ENCODE assay signal across 8 mouse cellular contexts in the genomic region with DNA sequence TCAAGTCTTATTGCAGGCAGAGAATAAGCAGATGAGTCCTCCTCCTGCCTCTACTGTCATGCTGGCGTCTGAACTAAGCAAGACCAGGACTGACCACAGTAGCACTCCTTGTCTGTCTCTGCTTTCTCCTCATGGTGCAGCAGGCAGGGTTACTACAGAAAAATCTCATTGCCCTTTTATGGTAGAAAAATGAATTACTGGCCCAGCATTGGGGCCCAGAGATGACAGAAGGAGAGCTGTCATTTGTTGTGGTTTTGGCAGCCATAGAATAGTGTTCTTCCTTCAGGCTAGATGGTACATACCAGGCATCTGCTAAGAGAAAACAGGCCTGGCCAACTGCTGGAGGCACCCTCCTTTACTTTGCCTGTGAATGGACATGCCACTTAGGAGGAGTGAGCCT. TPM values are rescaled to one million over a fixed set of nuclear protein-coding genes. Genes with fewer than 3 reads are reported as not detected.
A peak's percentile ranks its signal among the peaks of the same experiment; 100 is the strongest.
DNase-seq lines count a peak whose midpoint lies in the region; ATAC-seq lines count a peak whose summit lies in the region.
"Had no signal": no experiment of that assay in that cellular context is flagged by ENCODE, and none has a peak within 500 bp of the region (broad histone marks: within the 10 kb centered on the region; RNA-seq: fewer than 3 reads in every experiment).

No protein-coding gene starts in this region.

- H3K4me3 ChIP-seq in heart, embryonic 14.5 days (ENCODE audit: control insufficient read depth in 1 of 2, insufficient read depth in 1 of 2, low read depth in 1 of 2, low read length in 2 of 2), result no peak overlapping the region
- no peak overlapping the region for H3K4me3 ChIP-seq in midbrain, embryonic 15.5 days
- H3K4me3 ChIP-seq in midbrain, embryonic 14.5 days (replicated peaks; ENCODE audit: low read depth, low read length), result no peak overlapping the region
- H3K4me3 ChIP-seq in intestine, embryonic 16.5 days (ENCODE audit: low read length), result no peak overlapping the region

- peak overlapping the region; percentile 31; the same call in 1 of the 2 replicates for H3K9ac ChIP-seq in heart, embryonic 14.5 days (ENCODE audit: low read length)
- H3K9ac ChIP-seq in midbrain, embryonic 15.5 days, result no peak overlapping the region
- H3K9ac ChIP-seq in midbrain, embryonic 14.5 days (replicated peaks; ENCODE audit: low read length), result no peak overlapping the region
- H3K9ac ChIP-seq in intestine, embryonic 16.5 days (ENCODE audit: low read depth, low read length), result peak overlapping the region; percentile 21; the same call in 1 of the 2 replicates

- H3K4me2 ChIP-seq in heart, embryonic 14.5 days (ENCODE audit: low read length), result no peak overlapping the region
- no peak overlapping the region for H3K4me2 ChIP-seq in midbrain, embryonic 15.5 days
- no peak overlapping the region for H3K4me2 ChIP-seq in midbrain, embryonic 14.5 days (ENCODE audit: low read length)
- H3K4me2 ChIP-seq in intestine, embryonic 16.5 days (ENCODE audit: low read depth, low read length), result no peak overlapping the region

- peak overlapping the region; percentile 13 to 67 for H3K27ac ChIP-seq in heart, embryonic 14.5 days (replicated peaks in 1 of 2; ENCODE audit: control insufficient read depth in 1 of 2, insufficient read depth in 1 of 2, low read depth in 2 of 2, low read length in 2 of 2)
- H3K27ac ChIP-seq in midbrain, embryonic 15.5 days, result 0 out of 2 replicates have a peak overlapping the region, but pooled peaks have one; percentile 3
- H3K27ac ChIP-seq in midbrain, embryonic 14.5 days (replicated peaks; ENCODE audit: low read depth, low read length), result no peak overlapping the region
- peak overlapping the region; percentile 82 for H3K27ac ChIP-seq in intestine, embryonic 16.5 days (ENCODE audit: low read length)

- peaks cover 29 to 88% of the 10 kb centered on the region in 2 experiments for H3K4me1 ChIP-seq in heart, embryonic 14.5 days (ENCODE audit: control insufficient read depth in 2 of 2, insufficient read depth in 2 of 2, low read length in 2 of 2)
- H3K4me1 ChIP-seq in midbrain, embryonic 15.5 days, result peaks cover 35% of the 10 kb centered on the region
- peaks cover 12% of the 10 kb centered on the region; the same call in 1 of the 2 replicates for H3K4me1 ChIP-seq in midbrain, embryonic 14.5 days (ENCODE audit: control insufficient read depth, insufficient read depth, low read length)
- H3K4me1 ChIP-seq in intestine, embryonic 16.5 days (ENCODE audit: control insufficient read depth, insufficient read depth, low read length), result peaks cover 27% of the 10 kb centered on the region; the same call in 1 of the 2 replicates

- no peak for ATAC-seq in heart, embryonic 14.5 days (ENCODE audit: insufficient number of reproducible peaks, insufficient read depth, low FRiP score, low read depth)
- ATAC-seq in midbrain, embryonic 15.5 days (replicated peaks), result no peak
- no peak for ATAC-seq in midbrain, embryonic 14.5 days (ENCODE audit: low FRiP score, low TSS enrichment)
- ATAC-seq in intestine, embryonic 16.5 days, result no peak
- ATAC-seq: inflammation-experienced regulatory T-cells, adult 6 months had no signal

- H3K27me3 ChIP-seq in heart, embryonic 14.5 days (ENCODE audit: control insufficient read depth, insufficient read depth, low read length), result no peaks in the 10 kb centered on the region
- no peaks in the 10 kb centered on the region for H3K27me3 ChIP-seq in midbrain, embryonic 15.5 days (replicated peaks)
- H3K27me3 ChIP-seq in midbrain, embryonic 14.5 days (ENCODE audit: control insufficient read depth, insufficient read depth, low read length), result no peaks in the 10 kb centered on the region
- no peaks in the 10 kb centered on the region for H3K27me3 ChIP-seq in intestine, embryonic 16.5 days (replicated peaks; ENCODE audit: control insufficient read depth, insufficient read depth, low read length)

- H3K9me3 ChIP-seq in heart, embryonic 14.5 days (ENCODE audit: control insufficient read depth, low read length), result no peaks in the 10 kb centered on the region
- no peaks in the 10 kb centered on the region for H3K9me3 ChIP-seq in midbrain, embryonic 15.5 days
- no peaks in the 10 kb centered on the region for H3K9me3 ChIP-seq in midbrain, embryonic 14.5 days (ENCODE audit: control insufficient read depth, low read length)
- no peaks in the 10 kb centered on the region for H3K9me3 ChIP-seq in intestine, embryonic 16.5 days (ENCODE audit: control insufficient read depth, low read length)

- WGBS in heart, embryonic 14.5 days, result 55% methylated on average over 1 of the region's 1 CpGs
- 83% methylated on average over 1 of the region's 1 CpGs for WGBS in midbrain, embryonic 15.5 days
- 92% methylated on average over 1 of the region's 1 CpGs for WGBS in midbrain, embryonic 14.5 days
- 52% methylated on average over 1 of the region's 1 CpGs for WGBS in intestine, embryonic 16.5 days

- DNase-seq in heart, postnatal 4 days, result no peak
- no peak for DNase-seq in midbrain, embryonic 14.5 days
- DNase-seq in yolk sac, embryonic 10.5 days (ENCODE audit: low spot score), result peak; percentile 22
- no peak for DNase-seq in left cerebral cortex, adult 9 months (ENCODE audit: low spot score in 2 of 2)

- peaks cover 14% of the 10 kb centered on the region for H3K36me3 ChIP-seq in heart, embryonic 14.5 days (ENCODE audit: control insufficient read depth, insufficient read depth, low read length)
- H3K36me3 ChIP-seq in midbrain, embryonic 15.5 days (replicated peaks), result 0 out of 2 replicates have a peak, but pooled peaks cover 3% of the 10 kb centered on the region
- H3K36me3 ChIP-seq in midbrain, embryonic 14.5 days (ENCODE audit: control insufficient read depth, insufficient read depth, low read length), result peaks cover 8% of the 10 kb centered on the region
- peaks cover 2% of the 10 kb centered on the region for H3K36me3 ChIP-seq in intestine, embryonic 16.5 days (ENCODE audit: control insufficient read depth, insufficient read depth, low read length)

RNA-seq across cellular contexts. Expression of a gene that starts 55.0 kb away (rescaled TPM):
- polyA plus RNA-seq in heart, embryonic 14.5 days (2014; fragmentation: Nextera tagmentation; extraction: Ambion mirVana), result 23.2 and 26.5 TPM in 2 replicates
- 10 to 100 TPM; 28.9 to 32.2 TPM for total RNA-seq in heart, postnatal 4 days (2021)
- polyA plus RNA-seq in midbrain, embryonic 15.5 days (2015; fragmentation: Nextera tagmentation; extraction: Ambion mirVana), result 30.6 and 33.6 TPM in 2 replicates
- 28.9 and 32.1 TPM in 2 replicates for polyA plus RNA-seq in midbrain, embryonic 14.5 days (2014; fragmentation: Nextera tagmentation; extraction: Ambion mirVana)
- polyA plus RNA-seq in intestine, embryonic 16.5 days (2015; fragmentation: Nextera tagmentation; extraction: Ambion mirVana), result 26.5 and 28.4 TPM in 2 replicates

Comparison
In these comparisons a context has a peak if more than half of its experiments do, and no peak if none do; other contexts are left out.
1. H3K9ac ChIP-seq: peak in heart, embryonic 14.5 days (single experiment) and intestine, embryonic 16.5 days (single experiment); none in midbrain, embryonic 15.5 days (single experiment) and midbrain, embryonic 14.5 days (single experiment).